Mouse (Mus musculus): Measurements from ENCODE around the gene 4933402D24Rik. TPM values are rescaled to one million over a fixed set of nuclear protein-coding genes. Genes with fewer than 3 reads are reported as not detected.
A peak's percentile ranks its signal among the peaks of the same experiment; 100 is the strongest.

4933402D24Rik gene
- polyA plus RNA-seq, 1 experiment from 2014 or later: 0.35 TPM

GRCm38 (mm10) chr1:63763881-63764386 lies 5.1 kb downstream of the 4933402D24Rik start:
- no peak for ATAC-seq (ENCODE audit: low FRiP score, low TSS enrichment)
- peaks cover 3% of the 10 kb centered on the region; the same call in 1 of the 2 replicates for H3K4me1 ChIP-seq (ENCODE audit: control insufficient read depth, insufficient read depth, low read length)
- H3K4me2 ChIP-seq (replicated peaks; ENCODE audit: low read depth, low read length): no peak overlapping the region
- no peak overlapping the region for H3K27ac ChIP-seq (ENCODE audit: low read depth, low read length)
- no peaks in the 10 kb centered on the region for H3K27me3 ChIP-seq (ENCODE audit: control insufficient read depth, insufficient read depth, low read length)
- WGBS: 52% methylated on average over 7 of the region's 7 CpGs
- no peaks in the 10 kb centered on the region for H3K36me3 ChIP-seq (ENCODE audit: control insufficient read depth, insufficient read depth, low read length)
- H3K9ac ChIP-seq (ENCODE audit: low read depth, low read length): no peak overlapping the region
- no peak overlapping the region for H3K4me3 ChIP-seq (ENCODE audit: low read length)
- no peaks in the 10 kb centered on the region for H3K9me3 ChIP-seq (ENCODE audit: control insufficient read depth, low read length)

- WGBS: 19% methylated on average over 3 of the region's 3 CpGs
- no peaks in the 10 kb centered on the region for H3K27me3 ChIP-seq (ENCODE audit: control insufficient read depth, insufficient read depth, low read length)
- no peak overlapping the region for H3K27ac ChIP-seq (ENCODE audit: low read depth, low read length)
- H3K4me2 ChIP-seq (replicated peaks; ENCODE audit: low read depth, low read length): no peak overlapping the region
- H3K36me3 ChIP-seq (ENCODE audit: control insufficient read depth, insufficient read depth, low read length): no peaks in the 10 kb centered on the region
- H3K9me3 ChIP-seq (ENCODE audit: control insufficient read depth, low read length): no peaks in the 10 kb centered on the region
- H3K4me1 ChIP-seq (ENCODE audit: control insufficient read depth, insufficient read depth, low read length): peaks cover 3% of the 10 kb centered on the region; the same call in 1 of the 2 replicates
- no peak overlapping the region for H3K4me3 ChIP-seq (ENCODE audit: low read length)
- ATAC-seq (ENCODE audit: low FRiP score, low TSS enrichment): peak; percentile 46
- no peak overlapping the region for H3K9ac ChIP-seq (ENCODE audit: low read depth, low read length)
Measured at GRCm38 (mm10) chr1:63763212-63763694, 5.8 kb downstream of the 4933402D24Rik start.

DNA sequence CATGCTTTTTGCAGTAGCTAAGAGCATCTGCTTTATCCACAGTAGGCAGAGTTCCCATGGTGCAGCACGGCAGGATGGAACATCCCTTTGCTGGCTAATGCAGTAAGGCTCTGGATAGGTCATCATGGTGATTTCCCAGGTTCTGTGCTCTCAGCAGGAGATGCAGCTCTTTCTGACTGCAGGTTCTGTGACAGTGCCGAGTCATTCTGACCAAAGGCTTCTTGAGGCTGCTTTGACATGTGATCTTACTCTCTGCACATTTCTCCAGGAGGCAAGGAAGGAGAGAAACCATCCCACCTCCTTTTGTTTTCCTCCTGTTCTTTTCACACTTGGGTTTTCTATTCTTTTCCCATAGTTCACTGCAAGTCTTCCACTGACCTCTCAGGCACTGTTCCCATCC lies 13.1 kb downstream of the 4933402D24Rik start:
- WGBS: 71% methylated on average over 2 of the region's 2 CpGs
- H3K27me3 ChIP-seq (ENCODE audit: control insufficient read depth, insufficient read depth, low read length): no peaks in the 10 kb centered on the region
- no peak overlapping the region for H3K9ac ChIP-seq (ENCODE audit: low read depth, low read length)
- H3K27ac ChIP-seq (ENCODE audit: low read depth, low read length): no peak overlapping the region
- ATAC-seq (ENCODE audit: low FRiP score, low TSS enrichment): no peak
- H3K36me3 ChIP-seq (ENCODE audit: control insufficient read depth, insufficient read depth, low read length): peaks cover 17% of the 10 kb centered on the region
- no peaks in the 10 kb centered on the region for H3K4me1 ChIP-seq (ENCODE audit: control insufficient read depth, insufficient read depth, low read length)
- H3K9me3 ChIP-seq (ENCODE audit: control insufficient read depth, low read length): no peaks in the 10 kb centered on the region
- H3K4me3 ChIP-seq (ENCODE audit: low read length): no peak overlapping the region
- no peak overlapping the region for H3K4me2 ChIP-seq (replicated peaks; ENCODE audit: low read depth, low read length)

GRCm38 (mm10) chr1:63730240-63730771 lies 38.8 kb downstream of the 4933402D24Rik start, which contains the start of the genes Mdh1b and Fastkd2:
Mdh1b (minus strand) TSS chr1:63730318.
Fastkd2 (plus strand) TSS chr1:63730614.
- Histone ChIP-seq H3K9me3 (ENCODE audit: control insufficient read depth, low read length) (no peaks in the 10 kb centered on the region), H3K4me1 (ENCODE audit: control insufficient read depth, insufficient read depth, low read length) (peaks cover 4% of the 10 kb centered on the region), H3K27ac (ENCODE audit: low read depth, low read length) (no peak within 1 kb of the TSS), H3K36me3 (ENCODE audit: control insufficient read depth, insufficient read depth, low read length) (no peaks in the 10 kb centered on the region), H3K4me3 (ENCODE audit: low read length) (peak within 1 kb of the TSS; percentile 75), H3K27me3 (ENCODE audit: control insufficient read depth, insufficient read depth, low read length) (no peaks in the 10 kb centered on the region), H3K4me2 (replicated peaks; ENCODE audit: low read depth, low read length) (peak within 1 kb of the TSS; percentile 59), H3K9ac (ENCODE audit: low read depth, low read length) (peak within 1 kb of the TSS; percentile 71)
- under 1% methylated on average over 31 of the region's 31 CpGs for WGBS
- peak; percentile 96 for ATAC-seq (ENCODE audit: low FRiP score, low TSS enrichment)

DNA sequence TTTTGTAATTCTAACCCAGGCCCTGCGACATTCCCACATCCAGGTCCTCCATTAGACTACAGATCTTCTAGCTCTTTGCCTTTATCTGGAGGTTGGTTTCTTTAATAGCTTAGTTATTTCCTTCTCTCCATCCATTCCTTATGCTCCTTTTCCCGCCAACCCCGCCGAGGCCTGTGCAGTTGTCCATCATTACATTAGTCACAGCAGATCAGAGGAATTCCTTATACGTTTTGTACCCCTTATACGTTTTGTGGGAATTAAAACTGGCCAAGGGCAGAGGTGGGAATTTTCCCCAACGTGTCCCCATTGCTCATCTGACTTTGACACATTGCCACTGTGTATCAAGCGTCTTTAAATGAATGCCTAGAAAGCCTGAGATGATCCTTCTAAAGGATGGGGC lies 39.3 kb downstream of the 4933402D24Rik start:
- H3K4me2 ChIP-seq (replicated peaks; ENCODE audit: low read depth, low read length): peak overlapping the region; percentile 59
- peak overlapping the region; percentile 71; the same call in 1 of the 2 replicates for H3K9ac ChIP-seq (ENCODE audit: low read depth, low read length)
- H3K4me3 ChIP-seq (ENCODE audit: low read length): peak overlapping the region; percentile 75
- no peaks in the 10 kb centered on the region for H3K9me3 ChIP-seq (ENCODE audit: control insufficient read depth, low read length)
- no peak overlapping the region for H3K27ac ChIP-seq (ENCODE audit: low read depth, low read length)
- H3K27me3 ChIP-seq (ENCODE audit: control insufficient read depth, insufficient read depth, low read length): no peaks in the 10 kb centered on the region
- no peaks in the 10 kb centered on the region for H3K36me3 ChIP-seq (ENCODE audit: control insufficient read depth, insufficient read depth, low read length)
- H3K4me1 ChIP-seq (ENCODE audit: control insufficient read depth, insufficient read depth, low read length): peaks cover 4% of the 10 kb centered on the region
- ATAC-seq (ENCODE audit: low FRiP score, low TSS enrichment): no peak; the same call in 1 of the 2 replicates
- 45% methylated on average over 8 of the region's 8 CpGs for WGBS

- Histone ChIP-seq H3K4me2 (replicated peaks; ENCODE audit: low read depth, low read length) (no peak overlapping the region), H3K27ac (ENCODE audit: low read depth, low read length) (no peak overlapping the region), H3K4me1 (ENCODE audit: control insufficient read depth, insufficient read depth, low read length) (no peaks in the 10 kb centered on the region), H3K36me3 (ENCODE audit: control insufficient read depth, insufficient read depth, low read length) (no peaks in the 10 kb centered on the region), H3K9me3 (ENCODE audit: control insufficient read depth, low read length) (no peaks in the 10 kb centered on the region), H3K4me3 (ENCODE audit: low read length) (no peak overlapping the region), H3K9ac (ENCODE audit: low read depth, low read length) (no peak overlapping the region), H3K27me3 (ENCODE audit: control insufficient read depth, insufficient read depth, low read length) (no peaks in the 10 kb centered on the region)
- WGBS: 89% methylated on average over 7 of the region's 7 CpGs
- ATAC-seq (ENCODE audit: low FRiP score, low TSS enrichment): no peak
Measured at GRCm38 (mm10) chr1:63720161-63720560, 48.9 kb downstream of the 4933402D24Rik start.

DNA sequence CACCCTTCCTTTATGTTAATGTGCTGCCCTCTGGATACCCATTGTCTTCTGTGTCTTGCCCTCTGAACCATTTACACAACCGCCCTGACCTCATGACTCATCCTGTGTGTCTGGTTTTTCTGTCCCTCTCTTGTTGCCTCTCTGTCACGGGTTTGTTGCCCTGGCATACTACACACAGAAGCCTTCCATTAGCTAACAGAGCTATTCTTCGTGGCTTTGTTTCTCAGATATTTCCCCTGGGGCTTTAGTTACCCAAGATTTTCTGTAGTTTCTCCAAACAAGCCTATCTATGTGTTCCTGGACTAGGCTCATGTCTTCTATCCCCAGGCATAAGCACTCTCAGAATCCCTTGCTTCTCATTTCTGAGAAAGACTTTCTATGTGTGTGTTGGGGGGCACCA lies 60.2 kb downstream of the 4933402D24Rik start:
- Histone ChIP-seq H3K36me3 (ENCODE audit: control insufficient read depth, insufficient read depth, low read length) (no peaks in the 10 kb centered on the region), H3K4me1 (ENCODE audit: control insufficient read depth, insufficient read depth, low read length) (no peaks in the 10 kb centered on the region; the same call in 1 of the 2 replicates), H3K4me2 (replicated peaks; ENCODE audit: low read depth, low read length) (no peak overlapping the region), H3K4me3 (ENCODE audit: low read length) (no peak overlapping the region), H3K27ac (ENCODE audit: low read depth, low read length) (no peak overlapping the region), H3K9ac (ENCODE audit: low read depth, low read length) (no peak overlapping the region), H3K27me3 (ENCODE audit: control insufficient read depth, insufficient read depth, low read length) (no peaks in the 10 kb centered on the region), H3K9me3 (ENCODE audit: control insufficient read depth, low read length) (no peaks in the 10 kb centered on the region)
- WGBS: 75% methylated on average over 3 of the region's 3 CpGs
- no peak for ATAC-seq (ENCODE audit: low FRiP score, low TSS enrichment)

- WGBS: 59% methylated on average over 5 of the region's 5 CpGs
- no peak for ATAC-seq (ENCODE audit: low FRiP score, low TSS enrichment)
- H3K9me3 ChIP-seq (ENCODE audit: control insufficient read depth, low read length): no peaks in the 10 kb centered on the region
- H3K4me3 ChIP-seq (ENCODE audit: low read length): no peak overlapping the region
- H3K27ac ChIP-seq (ENCODE audit: low read depth, low read length): no peak overlapping the region
- H3K4me2 ChIP-seq (replicated peaks; ENCODE audit: low read depth, low read length): no peak overlapping the region
- no peaks in the 10 kb centered on the region; the same call in 1 of the 2 replicates for H3K4me1 ChIP-seq (ENCODE audit: control insufficient read depth, insufficient read depth, low read length)
- H3K27me3 ChIP-seq (ENCODE audit: control insufficient read depth, insufficient read depth, low read length): no peaks in the 10 kb centered on the region
- H3K9ac ChIP-seq (ENCODE audit: low read depth, low read length): no peak overlapping the region
- H3K36me3 ChIP-seq (ENCODE audit: control insufficient read depth, insufficient read depth, low read length): no peaks in the 10 kb centered on the region
Measured at GRCm38 (mm10) chr1:63705733-63706132, 63.3 kb downstream of the 4933402D24Rik start.

Measured in kidney, embryonic 14.5 days (tissue).